Mouse (Mus musculus) spleen, postnatal 4 days (tissue): Measurements from ENCODE around the gene Cggbp1.

Experiments used
- DNase-seq, 2 experiments: peaks; one replicate each; pipeline ENCODE4 v3.0.0; 2022; ENCODE audit warnings: low spot score in 2 of 2

Cggbp1 gene

DNA sequence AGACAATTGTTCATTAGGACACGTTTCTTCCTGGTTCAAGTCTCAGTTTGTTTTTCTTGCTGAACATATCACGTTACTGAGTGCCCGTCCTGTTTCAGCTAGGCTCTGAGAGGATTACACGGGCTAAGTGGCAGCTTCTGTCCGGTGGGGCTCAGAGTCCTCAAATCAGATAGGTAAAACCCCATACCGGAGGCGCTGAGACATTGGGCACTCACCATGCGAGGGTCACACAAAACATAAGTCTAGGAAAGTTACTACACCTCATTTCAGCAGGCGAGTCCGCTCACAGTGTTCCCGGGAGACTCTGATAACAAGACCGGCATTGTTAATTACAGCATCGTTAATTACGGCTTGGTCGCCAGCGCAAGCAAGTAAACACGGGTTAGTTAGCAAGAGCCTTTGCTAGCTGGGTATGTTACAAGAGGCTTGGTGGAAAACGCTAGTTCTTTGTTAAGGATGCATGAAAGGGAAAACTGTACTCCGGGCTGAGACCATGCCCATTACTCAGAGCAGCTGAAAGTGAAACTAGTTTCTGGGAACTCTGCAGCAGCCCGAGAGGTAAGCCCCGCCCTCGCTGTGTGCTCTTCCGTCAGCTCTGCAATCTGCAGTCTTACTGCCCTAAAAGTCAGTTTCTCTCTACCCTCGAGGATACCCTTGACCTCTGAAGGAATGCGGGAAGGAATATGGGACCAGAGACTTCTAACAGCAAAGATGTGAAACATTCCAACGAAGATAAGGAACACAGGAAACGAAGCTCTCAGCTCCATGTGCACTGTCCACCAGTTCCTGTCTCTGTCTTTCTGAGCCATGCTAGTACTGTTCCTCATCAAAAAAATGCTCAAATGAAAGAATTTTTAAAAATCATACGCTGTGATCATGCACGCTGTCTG is 21.9 kb downstream of the Cggbp1 start:
- peak; percentile 61 to 82 for DNase-seq

DNA sequence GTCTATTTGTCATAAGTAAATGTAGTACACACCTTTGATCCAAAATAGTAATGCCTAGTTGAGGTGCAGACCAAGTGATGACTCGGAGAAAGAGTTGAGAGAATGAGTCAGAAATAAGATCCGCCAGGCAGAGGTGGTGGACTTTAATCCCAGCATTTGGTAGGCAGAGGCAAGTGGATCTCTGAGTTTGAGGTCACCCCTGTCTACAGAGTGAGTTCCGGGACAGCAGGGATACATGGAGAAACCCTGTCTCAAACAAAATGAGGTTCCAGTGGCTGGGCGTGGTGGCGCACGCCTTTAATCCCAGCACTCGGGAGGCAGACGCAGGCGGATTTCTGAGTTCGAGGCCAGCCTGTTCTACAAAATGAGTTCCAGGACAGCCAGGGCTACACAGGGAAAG is 23.6 kb downstream of the Cggbp1 start:
- no peak for DNase-seq

DNA sequence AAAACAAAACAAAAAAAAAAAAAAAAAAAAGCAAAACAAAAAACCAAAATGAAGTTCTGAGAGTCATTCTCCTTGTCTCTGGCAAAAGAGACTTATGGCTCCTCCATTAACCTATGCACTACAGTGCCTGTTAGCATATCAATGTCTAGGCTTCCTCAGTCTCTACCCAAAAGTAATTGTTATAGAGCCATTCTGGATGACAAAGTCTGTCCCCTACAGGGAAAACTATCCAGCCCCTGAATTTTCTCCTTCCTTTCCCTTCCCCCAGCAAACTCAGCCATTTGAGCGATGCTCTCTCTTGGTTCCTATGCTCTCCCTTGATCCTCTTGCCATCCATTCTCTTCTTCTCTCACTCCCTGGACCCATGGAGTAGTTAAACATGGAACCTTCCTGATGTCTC is 24.0 kb downstream of the Cggbp1 start:
- no peak for DNase-seq

DNA sequence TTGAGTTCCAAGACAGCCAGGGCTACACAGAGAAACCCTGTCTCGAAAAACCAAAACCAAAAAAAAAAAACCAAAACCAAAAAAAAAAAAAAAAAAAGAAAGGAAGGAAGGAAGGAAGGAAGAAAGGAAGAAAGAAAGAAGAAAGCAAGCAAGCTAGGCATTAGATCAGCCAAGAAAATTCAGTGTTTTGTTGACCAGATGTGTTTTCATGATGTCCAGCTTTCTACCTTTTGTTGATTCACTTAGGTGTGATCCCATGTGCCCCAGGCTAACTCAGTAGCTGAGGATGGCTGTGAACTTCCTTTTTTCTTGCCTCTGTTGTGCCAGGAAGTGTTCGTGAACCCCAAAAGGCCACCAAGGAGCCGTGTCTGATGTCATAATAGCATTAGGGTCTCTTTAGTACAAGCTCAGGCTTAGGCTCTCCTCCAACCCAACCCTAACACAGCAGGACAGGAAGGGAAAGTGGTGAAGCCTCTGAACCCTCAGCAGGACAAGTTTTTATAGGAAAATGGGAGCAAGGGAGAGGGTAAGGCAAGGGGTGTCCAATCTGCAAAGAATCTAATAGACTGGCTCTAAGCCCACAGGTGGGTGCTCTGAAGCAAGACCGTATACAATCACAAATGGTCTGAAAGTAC is 25.0 kb downstream of the Cggbp1 start:
- DNase-seq, result no peak

DNA sequence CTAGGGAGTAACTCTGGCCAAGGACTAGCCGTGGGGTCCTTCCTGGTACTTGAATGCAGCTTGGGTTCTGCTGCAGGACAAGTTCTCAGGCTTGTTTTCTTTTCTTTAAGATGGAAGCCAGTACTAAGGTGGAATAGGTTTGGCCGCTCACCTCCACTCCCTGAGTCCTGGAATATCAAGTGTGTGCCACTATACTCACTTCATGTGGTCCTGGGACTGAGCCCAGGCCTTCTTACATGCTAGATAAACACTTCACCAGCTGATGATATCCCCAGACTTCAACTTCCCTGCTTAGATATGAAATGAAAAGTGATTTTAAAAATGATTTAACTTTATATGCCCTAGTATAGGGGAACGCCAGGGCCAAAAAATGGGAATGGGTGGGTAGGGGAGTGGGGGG is 25.5 kb downstream of the Cggbp1 start:
- DNase-seq, result no peak

DNA sequence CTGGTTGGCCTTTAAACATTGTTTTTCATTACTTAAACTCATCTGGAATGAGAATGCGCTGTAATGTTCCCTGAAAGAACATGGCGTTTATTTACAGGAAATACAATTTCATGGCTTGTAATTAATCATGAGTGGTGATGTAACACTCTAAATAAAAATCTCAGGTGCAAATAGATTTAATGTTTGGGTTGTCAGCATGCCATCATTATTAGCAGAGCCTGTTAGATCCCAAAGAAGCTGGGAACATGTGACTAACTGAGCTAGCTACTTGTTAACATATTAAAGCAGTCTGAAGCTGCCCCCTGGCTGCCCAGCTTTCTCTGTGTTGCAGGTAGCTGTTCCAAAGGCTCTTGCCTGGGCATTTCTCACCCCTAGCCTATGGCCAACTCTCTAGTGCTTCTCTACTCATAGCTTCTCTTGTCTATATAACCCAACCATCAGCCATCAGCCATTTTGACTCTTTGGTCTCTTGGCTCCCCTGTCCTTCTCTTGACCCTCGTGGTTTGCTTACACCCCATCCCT is 26.9 kb downstream of the Cggbp1 start:
- DNase-seq, result no peak

DNA sequence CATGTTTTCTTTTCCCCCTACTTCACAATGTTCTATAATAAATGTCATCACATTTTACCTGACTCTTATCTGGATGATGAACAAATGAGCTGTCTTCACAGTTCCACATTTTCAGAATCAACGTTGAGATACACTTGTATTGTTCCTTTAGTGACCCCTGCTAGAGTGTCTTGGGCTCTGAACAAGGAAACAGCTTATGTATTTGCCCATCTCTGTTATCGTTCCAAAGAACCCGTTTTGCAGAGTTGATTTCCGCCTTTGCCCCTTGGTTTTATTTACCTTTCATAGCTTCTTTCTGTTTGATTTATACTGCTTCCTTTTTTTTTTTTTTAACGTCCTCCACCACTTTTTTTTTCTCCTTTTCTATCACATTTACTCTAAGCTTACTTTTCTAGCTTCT is 27.9 kb downstream of the Cggbp1 start:
- DNase-seq, result no peak

DNA sequence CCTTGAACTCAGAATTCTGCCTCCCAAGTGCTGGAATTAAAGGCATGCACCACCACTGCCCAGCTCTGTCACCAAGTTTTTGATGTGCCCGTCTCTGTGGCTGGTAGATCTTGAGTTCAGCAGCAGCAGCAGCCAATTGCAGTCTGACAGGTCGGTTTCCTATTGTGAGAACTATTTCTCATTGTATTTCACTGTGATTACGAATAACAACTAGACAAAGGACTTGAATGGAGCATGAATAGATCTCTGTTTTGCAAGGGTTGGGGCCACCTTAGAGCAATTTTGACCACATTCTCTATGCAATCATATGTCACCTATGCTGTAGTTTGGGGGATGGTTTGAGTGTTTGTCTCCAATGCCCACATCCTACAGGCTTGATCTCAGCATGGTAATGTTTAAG is 29.2 kb downstream of the Cggbp1 start:
- DNase-seq, result no peak

DNA sequence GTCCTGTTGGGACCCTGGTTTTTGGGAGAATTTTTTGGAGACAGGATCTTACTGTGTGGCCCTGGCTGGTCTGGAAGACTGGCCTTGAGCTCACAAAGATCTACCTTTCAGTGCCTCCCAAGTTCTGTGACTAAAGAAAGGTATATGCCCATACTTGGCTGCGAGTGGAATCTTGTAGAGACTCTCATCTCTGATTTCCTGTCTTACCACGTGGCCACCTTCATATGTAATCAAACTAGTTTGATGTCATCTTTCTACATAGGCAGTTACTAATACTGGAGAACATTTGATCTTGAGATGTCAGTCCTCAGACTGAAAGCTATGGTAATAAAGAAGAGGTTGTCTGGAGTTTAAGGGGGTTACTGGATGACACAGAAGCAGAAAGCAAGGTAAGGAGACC is 29.6 kb downstream of the Cggbp1 start:
- no peak for DNase-seq

DNA sequence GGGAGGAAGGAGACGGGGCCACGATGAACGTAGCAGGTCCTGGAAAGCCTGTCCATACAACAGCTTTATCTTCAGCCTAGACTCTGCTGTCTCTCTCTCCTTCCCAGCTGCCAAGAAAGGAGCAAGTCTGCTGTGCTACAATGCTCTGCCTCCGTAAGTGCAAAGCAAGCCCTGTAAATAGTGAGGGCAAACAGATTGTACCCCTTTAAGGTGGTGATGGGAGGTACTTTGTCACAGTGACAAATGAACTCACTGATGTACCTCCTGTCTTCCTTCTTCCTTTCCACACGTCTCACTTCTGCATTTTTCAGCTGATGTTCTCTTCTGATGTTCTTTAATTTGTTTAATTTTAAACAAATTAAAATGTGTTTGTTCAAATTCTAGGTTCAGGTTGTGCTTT is 32.1 kb downstream of the Cggbp1 start:
- no peak for DNase-seq

DNA sequence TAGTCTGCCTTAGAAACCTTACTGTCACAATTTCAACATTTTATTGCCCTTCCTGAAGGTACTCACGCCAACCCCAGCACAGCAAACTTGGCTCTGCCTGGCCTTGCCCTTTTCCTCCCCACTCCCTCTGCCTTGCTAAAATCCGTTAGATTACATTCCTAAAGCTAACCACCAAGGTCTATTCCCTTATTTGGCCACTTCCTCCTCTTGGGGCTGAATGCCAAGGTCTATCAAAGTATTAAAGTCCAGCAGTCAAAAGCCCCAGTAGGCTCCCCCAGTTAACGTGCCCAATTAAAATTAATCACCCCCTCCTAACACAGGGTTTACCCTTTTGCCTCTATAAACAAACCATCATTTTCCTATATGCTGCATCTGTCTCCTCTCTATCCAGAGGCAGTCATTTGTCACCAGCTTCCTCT is 32.6 kb downstream of the Cggbp1 start:
- DNase-seq, result no peak

DNA sequence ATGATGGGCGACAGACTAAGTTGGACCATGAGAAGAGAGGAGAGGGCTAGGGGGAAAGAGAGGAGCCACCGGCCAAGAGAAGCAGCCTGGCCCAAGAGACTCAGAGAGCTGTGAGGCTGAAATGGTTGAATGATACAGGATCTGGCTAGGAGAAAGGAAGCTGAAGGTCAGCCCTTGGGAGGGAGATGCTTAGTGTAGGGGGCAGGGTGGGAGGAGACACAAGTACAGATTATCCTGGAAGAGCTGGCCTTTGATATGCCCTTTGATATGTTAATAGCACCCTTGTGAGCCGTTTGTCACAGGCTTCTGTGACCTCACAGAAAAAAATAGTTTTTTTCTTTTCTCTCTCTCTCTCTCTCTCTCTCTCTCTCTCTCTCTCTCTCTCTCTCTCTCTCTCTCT is 33.3 kb downstream of the Cggbp1 start:
- no peak for DNase-seq

DNA sequence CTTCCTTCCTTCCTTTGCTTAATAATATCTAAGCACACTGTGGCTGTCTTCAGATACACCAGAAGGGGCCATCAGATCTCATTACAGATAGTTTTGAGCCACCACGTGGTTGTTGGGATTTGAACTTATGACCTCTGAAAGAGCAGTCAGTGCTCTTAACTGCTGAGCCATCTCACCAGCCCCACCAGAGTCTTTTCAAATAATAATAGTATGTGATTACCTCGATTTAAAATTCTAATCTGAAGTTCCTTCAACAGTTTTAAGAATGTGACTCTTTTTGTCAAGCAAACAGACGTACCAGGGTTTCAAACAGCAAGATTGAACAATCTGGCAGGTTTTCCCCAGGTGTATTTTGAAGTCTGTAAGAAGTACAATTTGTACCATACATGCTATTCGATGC is 33.8 kb downstream of the Cggbp1 start:
- DNase-seq, result no peak

DNA sequence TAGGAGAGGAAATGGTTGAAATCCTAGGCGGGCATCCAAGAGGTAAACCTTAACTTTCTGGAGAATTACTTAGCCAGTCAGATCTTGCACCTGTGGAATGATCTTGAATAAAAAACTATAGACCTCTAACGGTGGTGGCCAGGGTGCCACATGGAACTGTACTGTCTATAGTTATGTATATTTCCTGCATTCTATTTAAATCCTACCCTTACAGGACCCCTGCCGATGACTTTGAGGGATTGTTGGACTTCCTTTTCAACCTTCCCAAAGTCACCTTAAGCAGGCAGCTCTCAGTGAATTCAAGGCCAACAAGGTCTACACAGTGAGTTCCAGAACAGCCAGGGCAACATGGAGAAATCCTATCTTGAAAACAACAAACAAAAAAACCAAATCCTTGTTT is 37.7 kb downstream of the Cggbp1 start:
- no peak for DNase-seq

DNA sequence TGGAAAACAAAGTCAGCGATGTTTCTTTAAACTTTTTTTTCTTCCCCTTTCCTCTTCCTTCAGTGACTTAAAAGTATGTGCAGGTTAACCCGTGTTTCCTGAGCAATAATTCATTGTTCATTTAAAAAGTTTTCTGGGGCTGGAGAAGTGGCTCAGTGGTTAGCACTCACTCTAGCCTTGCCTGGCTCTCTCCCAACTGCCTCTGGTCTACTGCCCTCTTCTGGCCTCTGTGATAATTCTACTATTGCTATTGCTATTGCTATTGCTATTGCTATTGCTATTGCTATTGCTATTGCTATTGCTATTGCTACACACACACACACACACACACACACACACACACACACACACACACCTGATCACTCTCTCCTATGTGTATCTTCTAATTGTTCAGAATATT is 47.3 kb downstream of the Cggbp1 start:
- DNase-seq, result no peak

DNA sequence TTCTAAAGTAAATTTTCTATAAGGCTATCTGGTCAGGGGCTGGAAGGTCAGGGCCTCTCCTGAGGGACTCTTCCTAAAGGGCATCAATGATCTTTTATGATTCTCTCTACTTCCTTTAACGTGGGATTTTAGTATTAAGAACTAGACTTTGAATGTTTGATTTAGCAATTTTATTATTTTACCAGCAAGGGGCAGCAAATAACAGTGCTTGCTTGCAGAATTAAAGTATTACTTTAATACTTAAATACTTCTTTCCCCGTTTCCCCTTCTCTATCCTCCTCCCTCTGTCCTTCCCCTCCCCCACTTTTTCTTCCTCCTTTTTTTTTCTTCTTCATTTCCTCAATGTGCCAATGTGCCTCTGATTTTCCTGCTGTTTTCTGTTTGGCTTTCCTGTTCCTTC is 51.5 kb downstream of the Cggbp1 start:
- no peak for DNase-seq

DNA sequence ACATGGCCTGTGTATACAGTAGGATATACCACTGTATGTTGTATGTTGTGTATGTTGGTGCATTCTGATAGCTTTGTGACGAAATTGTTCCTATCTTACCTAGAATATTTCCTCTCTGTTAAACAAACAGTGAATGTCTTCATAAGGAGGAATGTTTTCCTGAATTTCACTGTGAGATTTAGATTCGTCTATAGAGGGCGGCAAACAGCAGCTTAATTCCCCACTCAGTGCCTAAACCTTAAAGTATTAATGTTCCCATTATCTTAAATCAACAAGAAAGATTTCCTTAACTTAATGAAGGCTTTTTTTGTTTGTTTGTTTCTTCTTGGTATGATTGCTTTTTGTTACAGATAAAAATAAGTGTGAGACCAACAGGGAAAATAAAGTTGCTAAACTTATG is 55.3 kb downstream of the Cggbp1 start:
- DNase-seq, result no peak

DNA sequence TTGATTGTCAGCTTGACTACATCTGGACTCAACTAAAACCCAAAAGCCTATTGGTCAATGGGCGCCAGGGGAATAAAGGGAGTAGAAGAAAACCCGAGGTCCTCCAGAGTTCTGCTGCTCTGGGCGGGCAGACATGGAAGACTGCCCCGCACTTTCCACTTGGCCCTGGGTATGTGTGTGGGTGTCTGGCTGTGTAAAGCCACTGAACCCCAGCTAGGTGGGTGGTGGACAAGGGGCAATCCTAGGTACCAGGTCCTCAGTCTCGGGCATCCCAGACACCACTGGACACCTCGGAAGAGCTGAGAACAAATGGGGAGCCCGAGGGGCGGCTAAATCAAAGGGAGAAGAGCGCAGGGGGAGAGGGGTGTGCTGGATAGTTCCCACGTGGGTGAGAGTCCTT is 57.0 kb downstream of the Cggbp1 start:
- DNase-seq, result no peak
